Mouse (Mus musculus): ENCODE measurements at regions not wholly inside any gene's neighbourhood (a gene's known extent, or its start where the extent isn't known, plus 50 kb on each side); places are given as distances from the start of the nearest gene placed in this dataset.

DNA sequence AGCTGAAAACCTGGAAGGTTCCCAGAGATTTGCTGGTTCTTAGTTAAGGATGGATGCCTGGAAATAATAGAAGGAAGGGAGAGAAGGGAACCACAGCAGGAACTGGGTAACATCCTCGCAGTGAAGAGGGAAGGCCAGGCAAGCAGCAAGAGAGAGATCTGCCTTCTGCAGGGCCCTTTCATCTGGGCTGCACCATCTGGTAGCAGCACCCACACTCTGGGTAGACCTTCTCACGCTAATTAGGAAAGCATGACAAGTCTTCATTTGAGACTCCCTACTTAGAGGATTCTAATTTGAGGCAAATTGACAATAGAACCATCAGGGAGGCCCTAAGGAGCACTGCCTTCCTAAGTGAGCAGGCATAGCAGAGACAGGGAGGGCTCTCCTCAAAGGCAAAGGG lies 153.3 kb downstream of the Med10 start:
- TF ChIP-seq POLR2A (IDR thresholded peaks at IDR 0.05; ENCODE audit: borderline replicate concordance, low read depth, low read length), result no peak
- no peak for TF ChIP-seq CTCF (IDR thresholded peaks at IDR 0.05; ENCODE audit: low read depth, low read length)
